Mouse (Mus musculus) induced T-regulatory cell, adult 2 months (primary cell): ENCODE results near the gene Aen.

Experiments used
- DNase-seq: peaks from one replicate; pipeline ENCODE4 v3.0.0-alpha.2; 2012; ENCODE audit warnings: low read depth

The Aen gene

DNA sequence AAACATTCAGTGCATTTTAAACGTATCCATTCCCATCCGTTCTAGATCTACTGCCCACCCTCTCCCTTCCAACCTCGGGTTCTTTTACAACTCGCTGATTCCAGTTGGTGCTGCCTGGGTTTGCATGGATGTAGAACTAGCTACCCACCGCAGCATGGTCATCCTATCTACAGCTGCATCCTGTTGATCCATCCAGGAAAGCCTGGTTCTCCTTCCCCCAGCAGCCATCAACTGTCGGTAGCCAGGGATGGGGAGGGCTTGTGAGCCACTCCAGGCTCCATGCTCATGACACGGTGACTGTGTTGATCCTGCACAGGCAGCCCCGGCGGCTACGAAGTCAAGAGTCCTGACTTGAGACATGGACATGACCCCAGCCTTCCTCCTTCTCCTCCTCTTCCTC lies 1.7 kb upstream of the Aen start:
- DNase-seq, result no peak

DNA sequence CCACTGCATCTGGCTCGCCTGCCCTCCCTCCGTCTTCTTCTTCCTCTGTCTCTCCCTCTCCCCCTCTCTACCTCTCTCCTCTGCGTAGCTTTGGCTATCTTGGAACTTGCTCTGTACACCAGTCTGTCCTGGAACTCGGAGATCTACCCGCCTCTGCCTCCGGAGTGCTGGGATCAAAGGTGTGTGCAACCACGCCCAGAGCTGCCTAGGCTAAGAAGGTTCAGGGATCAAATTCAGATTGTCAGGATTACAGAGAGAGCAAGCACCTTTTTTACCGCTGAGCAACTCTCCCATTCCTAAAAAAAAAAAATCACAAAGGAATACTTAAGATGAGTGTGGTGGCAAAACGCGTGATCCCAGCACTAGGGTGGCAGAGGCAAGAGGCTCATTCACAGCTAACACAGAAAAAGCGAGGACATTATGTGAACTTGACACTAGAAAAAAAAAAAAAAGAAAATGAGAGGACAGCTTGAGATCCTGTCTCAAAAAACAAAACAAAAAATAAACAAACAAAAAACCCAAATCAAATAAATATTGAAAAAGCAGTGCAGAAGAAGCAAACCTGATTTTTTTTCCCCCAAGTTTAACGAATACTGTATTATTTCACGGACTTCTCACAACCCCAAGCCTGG lies 517 bp upstream of the Aen start:
- DNase-seq, result no peak

- DNase-seq, result no peak
Observed at GRCm38 (mm10) chr7:78897567-78897966, 1.9 kb downstream of the Aen start.

GRCm38 (mm10) chr7:78903174-78903870 lies 7.7 kb downstream of the Aen start:
- DNase-seq, result no peak

DNA sequence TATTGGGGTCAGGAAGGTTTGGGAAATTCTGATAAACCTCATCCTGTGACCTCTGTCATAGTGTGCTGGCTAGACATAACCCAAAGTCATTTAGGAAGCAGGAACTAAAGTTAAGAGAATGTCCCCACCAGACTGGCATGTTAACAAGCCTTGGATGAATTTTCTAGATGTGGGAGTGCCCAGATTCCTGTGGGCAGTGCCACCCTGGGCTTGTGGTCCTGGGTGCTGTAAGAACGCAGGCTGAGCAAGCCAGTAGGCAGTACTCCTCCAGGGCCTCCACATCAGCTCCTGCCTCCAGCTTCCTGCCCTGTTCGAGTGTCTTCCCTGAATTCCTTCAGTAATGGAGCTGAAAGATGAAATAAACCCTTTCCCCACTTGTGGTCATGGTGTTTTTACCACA lies 8.5 kb downstream of the Aen start:
- DNase-seq, result no peak

GRCm38 (mm10) chr7:78909026-78909425 lies 13.4 kb downstream of the Aen start:
- peak; percentile 29 for DNase-seq

- peak; percentile 60 for DNase-seq
Observed at GRCm38 (mm10) chr7:78910336-78911098, 14.9 kb downstream of the Aen start.

DNA sequence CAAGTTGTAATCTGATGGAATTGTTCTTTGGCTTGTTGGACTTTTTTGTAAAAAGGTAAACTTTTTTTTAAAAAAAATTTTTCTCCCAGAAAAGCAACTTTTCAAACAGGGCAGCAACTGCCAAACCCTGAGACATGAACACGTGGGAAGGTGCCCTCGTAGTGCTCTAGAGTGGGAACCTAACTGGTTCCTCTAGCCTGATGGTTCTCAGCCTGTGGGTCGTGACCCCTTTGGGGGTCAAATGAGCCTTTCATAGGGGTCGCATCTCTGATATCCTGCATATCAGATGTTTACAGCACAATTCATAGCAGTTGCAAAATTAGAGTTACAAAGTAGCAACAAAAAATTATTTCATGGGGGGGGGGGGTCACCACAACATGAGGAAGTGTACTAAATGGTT lies 15.6 kb downstream of the Aen start:
- DNase-seq, result no peak

GRCm38 (mm10) chr7:78912253-78912973 lies 16.8 kb downstream of the Aen start:
- DNase-seq, result peak; percentile 88

DNA sequence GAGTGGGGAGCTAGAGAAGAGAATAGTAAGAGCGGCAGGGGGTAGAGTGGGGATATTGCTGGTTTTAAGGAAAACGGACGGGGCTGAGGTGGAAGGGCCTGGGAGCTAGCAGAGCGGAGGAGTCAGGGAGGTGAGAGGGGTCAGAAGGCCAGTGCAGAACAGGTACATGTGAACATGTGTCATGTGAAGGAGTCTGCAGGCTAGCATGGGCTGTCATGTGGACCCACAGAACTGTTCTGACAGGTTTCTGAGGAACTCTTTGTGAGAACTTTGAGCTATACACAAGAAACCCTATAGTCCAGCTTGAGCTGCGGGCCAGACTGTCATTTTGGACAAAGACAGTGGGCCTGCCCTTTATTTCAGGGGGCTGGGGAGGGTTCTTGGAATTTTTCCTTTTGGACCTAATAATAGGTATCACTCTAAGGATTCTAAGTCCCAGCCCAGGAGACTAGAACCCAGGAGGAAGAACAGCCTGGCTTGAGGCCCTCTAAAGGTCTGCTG lies 17.4 kb downstream of the Aen start, which contains the start of gene Isg20:
Gene Isg20, plus strand, starts transcription at position 451 of the 501 bp plus-strand sequence.
- DNase-seq, result no peak

DNA sequence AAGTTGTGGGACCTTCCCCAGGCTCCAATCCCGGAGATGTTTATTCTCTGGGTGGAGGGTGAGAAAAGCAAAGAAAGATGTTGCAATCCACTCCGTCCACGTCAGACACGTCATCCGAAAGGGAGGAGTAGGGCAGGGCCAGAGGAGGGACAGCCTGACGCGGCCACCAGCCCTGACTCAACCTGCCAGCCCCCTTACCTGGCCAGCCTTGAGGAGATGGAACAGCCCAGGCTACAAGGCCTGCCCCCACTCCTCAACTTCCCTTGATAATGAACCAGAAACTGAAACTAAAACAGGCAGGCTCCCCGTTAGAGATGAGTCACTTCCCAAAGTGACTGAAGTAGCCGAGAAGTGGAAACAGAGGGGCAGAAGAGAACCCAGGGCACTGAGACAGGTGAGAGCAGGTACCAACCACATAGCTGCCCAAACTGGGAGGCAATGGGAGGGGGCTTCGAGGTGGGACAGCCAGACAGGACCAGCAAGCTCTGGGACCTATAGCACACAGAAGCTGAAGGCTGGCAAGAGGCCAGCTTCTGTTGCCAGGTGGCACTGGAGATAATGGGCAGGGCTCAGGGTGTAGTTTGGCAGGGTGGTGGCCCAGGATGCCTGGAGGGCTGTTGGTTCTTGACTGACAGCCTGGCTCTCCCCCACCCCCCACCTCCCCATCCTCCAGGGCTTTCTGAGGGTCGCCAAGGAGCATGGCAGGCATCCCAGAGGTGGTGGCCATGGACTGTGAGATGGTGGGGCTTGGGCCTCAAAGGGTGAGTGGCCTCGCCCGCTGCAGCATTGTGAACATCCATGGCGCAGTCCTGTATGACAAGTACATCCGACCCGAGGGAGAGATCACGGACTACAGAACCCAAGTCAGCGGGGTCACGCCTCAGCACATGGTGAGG lies 18.2 kb downstream of the Aen start:
- DNase-seq, result peak; percentile 90

DNA sequence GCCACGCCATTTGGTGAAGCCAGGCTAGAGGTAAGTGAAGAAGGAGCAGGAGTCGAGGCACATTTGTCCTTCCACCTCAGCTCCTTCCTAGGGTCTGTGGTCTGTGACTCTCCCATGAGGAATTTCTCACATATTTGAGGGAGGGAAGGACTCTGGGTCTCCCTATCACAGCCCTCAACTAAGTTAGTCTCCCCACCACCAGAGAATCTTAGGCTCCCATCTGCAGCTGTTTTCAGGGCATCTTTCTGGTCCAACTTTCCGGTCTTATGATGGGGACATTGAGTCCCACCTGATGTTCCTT lies 18.8 kb downstream of the Aen start:
- no peak for DNase-seq

GRCm38 (mm10) chr7:78914896-78915510 lies 19.3 kb downstream of the Aen start:
- no peak for DNase-seq

- DNase-seq, result no peak
Observed at GRCm38 (mm10) chr7:78918686-78919085, 23.0 kb downstream of the Aen start.

- DNase-seq, result no peak
Observed at GRCm38 (mm10) chr7:78922506-78922905, 26.9 kb downstream of the Aen start.

GRCm38 (mm10) chr7:78924300-78924699 lies 28.6 kb downstream of the Aen start:
- DNase-seq, result peak; percentile 81

DNA sequence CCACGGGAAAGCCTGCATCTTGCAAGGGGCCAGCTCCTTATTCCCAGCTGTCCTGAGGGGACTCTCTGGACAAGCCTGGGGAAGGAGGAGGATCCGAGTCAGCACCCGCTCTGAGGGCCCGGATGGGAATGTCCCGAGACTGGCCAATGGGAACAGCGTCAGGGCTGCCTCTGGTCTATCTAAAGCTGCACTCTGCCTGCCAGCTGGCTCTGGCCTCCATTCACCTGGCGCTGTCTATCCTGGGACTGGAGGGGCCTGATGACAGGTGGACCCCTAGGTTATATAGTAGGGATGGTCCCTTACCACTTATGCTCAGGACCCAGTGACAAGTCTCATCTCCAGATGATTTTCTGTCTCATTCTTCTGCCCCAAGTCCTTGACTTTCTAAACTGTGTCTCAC lies 29.1 kb downstream of the Aen start:
- DNase-seq, result no peak

GRCm38 (mm10) chr7:78925680-78926079 lies 30.0 kb downstream of the Aen start:
- DNase-seq, result no peak

DNA sequence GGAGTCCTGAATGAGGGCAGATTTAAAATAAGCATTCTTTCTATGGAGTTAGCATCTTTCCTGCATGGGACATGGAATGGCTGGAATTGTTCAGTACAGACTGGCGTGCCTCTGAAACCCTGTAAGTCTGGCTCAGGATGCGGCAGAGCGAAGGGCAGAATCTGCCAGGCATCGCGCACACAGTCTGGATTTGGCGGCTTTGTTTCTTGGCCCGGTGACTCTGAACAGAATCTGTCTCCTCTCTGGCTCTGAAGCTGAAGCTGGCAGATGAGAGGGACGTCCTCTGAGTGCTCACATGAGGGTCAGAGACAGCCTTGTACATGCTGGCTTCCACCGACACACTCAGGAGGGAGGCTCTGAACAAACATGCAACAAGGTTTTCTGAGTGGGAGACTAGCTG lies 30.5 kb downstream of the Aen start:
- DNase-seq, result no peak

- no peak for DNase-seq
Observed at GRCm38 (mm10) chr7:78927266-78927665, 31.6 kb downstream of the Aen start.
